Mouse (Mus musculus) forebrain, embryonic 13.5 days (tissue): ENCODE measurements around the gene Gm37596. TPM values are rescaled to one million over a fixed set of nuclear protein-coding genes. Genes with fewer than 3 reads are reported as not detected.
"Not testable (repeated sequence)": the region's sequence is repeated elsewhere in the genome, so short reads cannot be mapped to it uniquely, and the experiment has no call there.

Source experiments
- ATAC-seq: fragments of 200-750 bp; cut with Nextera tagmentation; 2 replicates; pipeline ENCODE4 v1.8.0; 2017
- H3K27ac ChIP-seq: fragments of 300-500 bp; sonication (generic); 2 replicates; pipeline ENCODE4 v1.5.1; 2015; ENCODE audit warnings: inconsistent platforms, mild to moderate bottlenecking, moderate library complexity
- H3K27me3 ChIP-seq: fragments of 300-500 bp; sonication (generic); 2 replicates; pipeline ENCODE4 v1.6.1; 2015; ENCODE audit warnings: mild to moderate bottlenecking, inconsistent platforms
- H3K36me3 ChIP-seq: fragments of 300-500 bp; sonication (generic); 2 replicates; pipeline ENCODE4 v1.6.1; 2015; ENCODE audit warnings: mild to moderate bottlenecking, inconsistent platforms; ENCODE audit not compliant: poor library complexity, severe bottlenecking
- H3K4me1 ChIP-seq: fragments of 300-500 bp; sonication (generic); 2 replicates; pipeline ENCODE4 v1.6.1; 2015; ENCODE audit warnings: inconsistent platforms
- H3K4me2 ChIP-seq: fragments of 300-500 bp; sonication (generic); 2 replicates; pipeline ENCODE4 v1.6.1; 2015; ENCODE audit warnings: inconsistent platforms, mild to moderate bottlenecking, moderate library complexity
- H3K4me3 ChIP-seq: fragments of 300-500 bp; sonication (generic); 2 replicates; pipeline ENCODE4 v1.5.1; 2015; ENCODE audit warnings: mild to moderate bottlenecking, inconsistent platforms
- H3K9ac ChIP-seq: fragments of 300-500 bp; sonication (generic); 2 replicates; pipeline ENCODE4 v1.6.1; 2015; ENCODE audit warnings: mild to moderate bottlenecking, inconsistent platforms
- H3K9me3 ChIP-seq: fragments of 300-500 bp; sonication (generic); replicated peaks from 2 replicates; pipeline ENCODE4 v1.6.1; 2016; ENCODE audit warnings: inconsistent platforms
- WGBS: fragments of 180-500 bp; shearing (Covaris S2); methylation state at CpG from one replicate; pipeline ENCODE4 v1.1.7; 2015; 5-methylcytosine and 5-hydroxymethylcytosine counted together
- polyA plus RNA-seq: library from polyadenylated mRNA; unstranded; fragments of >200 nt; fragmentation: Nextera tagmentation; extraction: Ambion mirVana; gene quantifications from 2 replicates; pipeline ENCODE4 v1.2.1, GENCODE M21; 2015

The Gm37596 gene
- not detected in 2 replicates for polyA plus RNA-seq

GRCm38 (mm10) chr3:93692970-93693369 lies at the start of gene Gm37596:
Gm37596 (minus strand) TSS chr3:93693070.
- not testable (repeated sequence) for ATAC-seq, H3K4me3 ChIP-seq, H3K9ac ChIP-seq, H3K27ac ChIP-seq, H3K27me3 ChIP-seq, H3K4me2 ChIP-seq, H3K9me3 ChIP-seq, H3K36me3 ChIP-seq, H3K4me1 ChIP-seq
- WGBS = 71% methylated on average over 1 of the region's 2 CpGs

GRCm38 (mm10) chr3:93708969-93709637 lies 16.2 kb upstream of the Gm37596 start:
- 83% methylated on average over 2 of the region's 2 CpGs for WGBS
- not testable (repeated sequence) for H3K9ac ChIP-seq, H3K4me1 ChIP-seq, H3K4me3 ChIP-seq, H3K9me3 ChIP-seq, H3K36me3 ChIP-seq, H3K4me2 ChIP-seq, H3K27ac ChIP-seq, ATAC-seq, H3K27me3 ChIP-seq

GRCm38 (mm10) chr3:93676210-93676609 lies 16.7 kb downstream of the Gm37596 start, which contains the start of gene Tdpoz1:
Tdpoz1 (minus strand) TSS chr3:93676310.
- 82% methylated on average over 3 of the region's 4 CpGs for whole genome bisulfite sequencing
- ATAC-seq, H3K36me3 ChIP-seq, H3K4me3 ChIP-seq, H3K9ac ChIP-seq, H3K9me3 ChIP-seq, H3K27ac ChIP-seq, H3K4me2 ChIP-seq, H3K4me1 ChIP-seq, H3K27me3 ChIP-seq: not testable (repeated sequence)

- H3K9ac ChIP-seq, H3K27me3 ChIP-seq, H3K4me1 ChIP-seq, H3K4me2 ChIP-seq, ATAC-seq, H3K27ac ChIP-seq, H3K9me3 ChIP-seq, H3K4me3 ChIP-seq, H3K36me3 ChIP-seq: not testable (repeated sequence)
- WGBS = 91% methylated on average over 5 of the region's 6 CpGs
Observed at GRCm38 (mm10) chr3:93670805-93671503, 21.9 kb downstream of the Gm37596 start.

DNA sequence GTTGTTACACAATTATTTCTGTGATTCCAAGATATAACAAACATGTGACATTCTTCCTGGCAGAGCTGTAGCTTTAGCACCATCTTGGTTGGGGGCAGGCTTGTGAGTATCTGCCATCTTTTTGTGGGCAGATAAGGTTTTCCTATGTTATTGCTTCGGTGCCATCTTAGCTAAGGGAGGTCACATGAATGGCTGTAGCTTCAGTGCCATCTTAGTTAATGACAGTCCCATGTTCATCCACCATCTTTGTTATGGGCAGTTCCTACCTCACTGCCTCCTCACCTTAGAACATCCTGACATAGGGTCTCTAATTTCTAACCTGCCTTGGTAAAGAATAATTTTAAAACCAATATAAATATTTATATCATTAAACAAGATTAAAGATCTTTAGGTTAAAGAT lies 38.6 kb downstream of the Gm37596 start:
- Histone ChIP-seq H3K9ac (no peak overlapping the region), H3K27ac (no peak overlapping the region), H3K27me3 (no peaks in the 10 kb centered on the region), H3K4me3 (no peak overlapping the region), H3K9me3 (no peaks in the 10 kb centered on the region), H3K4me2 (no peak overlapping the region), H3K36me3 (no peaks in the 10 kb centered on the region), H3K4me1 (no peaks in the 10 kb centered on the region)
- WGBS = 86% methylated on average over 1 of the region's 1 CpGs
- ATAC-seq = no peak

GRCm38 (mm10) chr3:93652586-93652985 lies 40.3 kb downstream of the Gm37596 start, which contains the start of gene Tdpoz2:
Tdpoz2 (minus strand) TSS chr3:93652686.
- no peaks in the 10 kb centered on the region for H3K27me3 ChIP-seq
- H3K9ac ChIP-seq = no peak within 1 kb of the TSS
- no peak within 1 kb of the TSS for H3K4me2 ChIP-seq
- H3K27ac ChIP-seq = no peak within 1 kb of the TSS
- no peaks in the 10 kb centered on the region for H3K4me1 ChIP-seq
- WGBS = 83% methylated on average over 3 of the region's 3 CpGs
- ATAC-seq = no peak
- no peaks in the 10 kb centered on the region for H3K9me3 ChIP-seq
- H3K4me3 ChIP-seq = no peak within 1 kb of the TSS
- H3K36me3 ChIP-seq = no peaks in the 10 kb centered on the region

Other genes starting within 250 kb of the Gm37596 start
- gene Tchhl1, start 224.3 kb downstream of the Gm37596 start, polyA plus RNA-seq = not detected in 2 replicates
- 117 and 133 TPM in 2 replicates for gene S100a11, start 172.6 kb downstream of the Gm37596 start, polyA plus RNA-seq
- gene S100a10, start 138.0 kb downstream of the Gm37596 start, polyA plus RNA-seq = 69.1 and 89.9 TPM in 2 replicates
- gene Tdpoz2, start 40.4 kb downstream of the Gm37596 start, polyA plus RNA-seq = not detected in 2 replicates
- not detected in 2 replicates for gene Tdpoz1, start 16.8 kb downstream of the Gm37596 start, polyA plus RNA-seq
- gene Gm5773, start 79.9 kb upstream of the Gm37596 start, polyA plus RNA-seq = not detected in 2 replicates
- not detected in 2 replicates for gene Tdpoz4, start 103.3 kb upstream of the Gm37596 start, polyA plus RNA-seq
- gene Tdpoz3, start 132.9 kb upstream of the Gm37596 start, polyA plus RNA-seq = not detected in 2 replicates